Mouse (Mus musculus) frontal cortex, postnatal 36 days (tissue): ENCODE results near the gene Tgm3.

ENCODE experiments used
- DNase-seq, 2 experiments: peaks; one replicate each; pipeline ENCODE4 v3.0.0; 2022; ENCODE audit warnings: low spot score in 2 of 2

Tgm3 gene

DNA sequence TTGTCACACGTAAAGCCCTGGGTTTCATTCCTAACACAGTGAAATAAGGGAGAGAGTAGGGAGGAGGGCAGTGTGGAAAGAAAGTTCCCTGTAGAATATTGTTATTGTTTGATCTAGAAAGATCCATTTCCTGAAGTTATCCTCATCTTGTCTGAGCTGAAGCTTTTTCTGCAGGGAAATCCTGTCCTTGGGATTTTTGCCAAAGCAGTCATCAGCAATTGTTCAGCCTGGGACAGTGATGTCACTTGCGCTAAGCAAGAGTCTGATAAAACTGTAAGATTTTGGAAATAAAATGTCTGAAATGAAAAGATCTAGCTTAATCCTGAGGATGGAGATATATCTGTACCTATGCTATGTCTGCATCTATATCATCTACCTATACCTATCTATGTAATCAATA lies 58.2 kb downstream of the Tgm3 start:
- DNase-seq: no peak
